Mouse (Mus musculus): ENCODE data around the gene Lingo3. TPM values are rescaled to one million over a fixed set of nuclear protein-coding genes. Genes with fewer than 3 reads are reported as not detected.

Gene Lingo3
- polyA plus RNA-seq, 1 experiment from 2014 or later: 0.12 TPM

DNA sequence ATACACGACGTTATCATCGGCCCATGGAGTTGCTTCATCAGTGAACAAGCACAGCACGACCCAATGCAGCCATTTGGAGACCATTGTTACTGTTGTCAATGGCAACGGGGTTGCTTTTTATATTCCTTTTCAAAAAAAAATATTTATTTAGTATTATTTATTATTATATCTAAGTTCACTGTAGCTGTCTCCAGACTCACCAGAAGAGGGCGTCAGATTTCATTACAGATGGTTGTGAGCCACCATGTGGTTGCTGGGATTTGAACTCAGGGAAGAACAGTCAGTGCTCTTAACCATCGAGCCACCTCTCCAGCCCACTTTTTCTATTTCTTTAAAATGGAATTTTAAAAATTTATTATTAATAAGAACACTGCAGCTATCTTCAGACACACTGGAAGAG lies 29.0 kb downstream of the Lingo3 start:
- Histone ChIP-seq H3K4me3 (ENCODE audit: low read depth, low read length) (no peak overlapping the region), H3K27ac (replicated peaks) (no peak overlapping the region), H3K4me2 (replicated peaks; ENCODE audit: low read depth) (no peak overlapping the region), H3K36me3 (ENCODE audit: control insufficient read depth, insufficient read depth, low read length) (no peaks in the 10 kb centered on the region), H3K4me1 (replicated peaks; ENCODE audit: control insufficient read depth, insufficient read depth) (no peaks in the 10 kb centered on the region), H3K27me3 (ENCODE audit: control insufficient read depth, insufficient read depth, low read length) (no peaks in the 10 kb centered on the region), H3K9ac (ENCODE audit: low read length) (no peak overlapping the region), H3K9me3 (ENCODE audit: control insufficient read depth, low read length) (no peaks in the 10 kb centered on the region)
- DNase-seq (ENCODE audit: low spot score): no peak
- TF ChIP-seq CTCF (IDR thresholded peaks at IDR 0.05; ENCODE audit: low read depth) (peak; percentile 25; the same call in 1 of the 2 replicates), EP300 (optimal IDR thresholded peaks at IDR 0.05) (no peak)
- 58% methylated on average over 7 of the region's 7 CpGs for WGBS
- ATAC-seq (ENCODE audit: low FRiP score, low TSS enrichment): no peak

DNA sequence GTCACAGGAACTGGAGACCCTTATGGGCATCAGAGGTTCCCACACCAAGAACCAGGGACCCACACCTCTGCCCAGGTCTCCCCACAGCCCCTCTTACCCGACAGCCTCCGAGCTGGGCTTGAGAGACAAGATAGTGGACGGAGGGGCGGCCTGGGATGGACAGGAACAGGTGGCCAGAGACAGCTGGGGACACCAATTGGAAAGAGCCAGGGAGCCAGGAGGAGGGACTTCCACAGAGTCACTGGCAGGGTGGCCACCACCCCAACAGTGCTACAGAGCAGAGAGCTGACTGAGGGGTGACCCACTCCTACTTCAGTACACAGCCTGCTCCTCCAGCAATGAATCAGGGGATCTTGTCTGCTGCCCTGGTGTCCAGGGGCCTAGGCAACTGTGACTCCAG lies 30.5 kb downstream of the Lingo3 start, which contains the start of gene Jsrp1:
Gene Jsrp1 (minus strand): TSS at position 133 of the 400 bp plus-strand sequence.
- 76% methylated on average over 4 of the region's 4 CpGs for WGBS
- Histone ChIP-seq H3K27me3 (ENCODE audit: control insufficient read depth, insufficient read depth, low read length) (no peaks in the 10 kb centered on the region), H3K4me1 (replicated peaks; ENCODE audit: control insufficient read depth, insufficient read depth) (no peaks in the 10 kb centered on the region), H3K27ac (replicated peaks) (no peak within 1 kb of the TSS), H3K36me3 (ENCODE audit: control insufficient read depth, insufficient read depth, low read length) (no peaks in the 10 kb centered on the region), H3K9ac (ENCODE audit: low read length) (no peak within 1 kb of the TSS), H3K4me2 (replicated peaks; ENCODE audit: low read depth) (no peak within 1 kb of the TSS), H3K9me3 (ENCODE audit: control insufficient read depth, low read length) (no peaks in the 10 kb centered on the region), H3K4me3 (ENCODE audit: low read depth, low read length) (no peak within 1 kb of the TSS)
- TF ChIP-seq EP300 (optimal IDR thresholded peaks at IDR 0.05) (no peak), CTCF (IDR thresholded peaks at IDR 0.05; ENCODE audit: low read depth) (no peak)
- DNase-seq (ENCODE audit: low spot score): no peak
- ATAC-seq (ENCODE audit: low FRiP score, low TSS enrichment): no peak; the same call in 1 of the 2 replicates

DNA sequence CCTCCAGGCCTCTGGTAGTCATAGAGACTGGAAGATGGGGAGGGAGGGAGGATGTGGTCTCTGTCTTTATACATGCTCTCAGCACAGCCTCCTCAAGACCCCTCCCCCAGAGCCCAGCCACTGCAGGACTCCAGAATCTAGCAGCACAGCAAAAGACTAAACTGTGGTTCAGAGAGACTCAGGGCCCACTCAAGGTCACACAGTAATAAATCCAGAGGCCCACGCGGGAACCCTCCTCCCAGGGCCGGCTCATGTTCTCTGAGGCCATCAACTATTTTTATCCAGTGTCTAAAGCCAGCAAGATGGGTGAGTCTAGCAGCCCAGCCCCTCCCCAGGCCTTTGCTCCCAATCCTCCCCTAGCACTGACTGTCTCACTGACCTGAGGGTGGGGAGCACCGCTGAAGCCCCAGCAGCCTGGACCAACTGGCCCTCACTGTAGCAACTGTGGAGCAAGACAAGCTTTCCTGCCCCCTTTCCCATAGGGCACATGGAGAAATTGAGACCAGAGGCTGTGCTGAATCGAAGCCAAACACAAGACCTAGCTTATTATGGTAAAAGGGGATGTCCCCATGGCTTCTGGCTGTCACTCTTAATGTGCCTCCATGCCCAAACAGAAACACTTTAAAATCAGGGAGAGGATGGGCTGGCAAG lies 31.3 kb downstream of the Lingo3 start:
- no peak for DNase-seq (ENCODE audit: low spot score)
- H3K9me3 ChIP-seq (ENCODE audit: control insufficient read depth, low read length): no peaks in the 10 kb centered on the region
- no peak for ATAC-seq (ENCODE audit: low FRiP score, low TSS enrichment)
- no peak overlapping the region for H3K4me3 ChIP-seq (ENCODE audit: low read depth, low read length)
- no peaks in the 10 kb centered on the region for H3K36me3 ChIP-seq (ENCODE audit: control insufficient read depth, insufficient read depth, low read length)
- no peak overlapping the region for H3K4me2 ChIP-seq (replicated peaks; ENCODE audit: low read depth)
- TF ChIP-seq CTCF (IDR thresholded peaks at IDR 0.05; ENCODE audit: low read depth) (no peak), EP300 (optimal IDR thresholded peaks at IDR 0.05) (no peak)
- 52% methylated on average over 5 of the region's 5 CpGs for WGBS
- H3K27ac ChIP-seq (replicated peaks): no peak overlapping the region
- H3K9ac ChIP-seq (ENCODE audit: low read length): no peak overlapping the region
- H3K27me3 ChIP-seq (ENCODE audit: control insufficient read depth, insufficient read depth, low read length): no peaks in the 10 kb centered on the region
- H3K4me1 ChIP-seq (replicated peaks; ENCODE audit: control insufficient read depth, insufficient read depth): no peaks in the 10 kb centered on the region

DNA sequence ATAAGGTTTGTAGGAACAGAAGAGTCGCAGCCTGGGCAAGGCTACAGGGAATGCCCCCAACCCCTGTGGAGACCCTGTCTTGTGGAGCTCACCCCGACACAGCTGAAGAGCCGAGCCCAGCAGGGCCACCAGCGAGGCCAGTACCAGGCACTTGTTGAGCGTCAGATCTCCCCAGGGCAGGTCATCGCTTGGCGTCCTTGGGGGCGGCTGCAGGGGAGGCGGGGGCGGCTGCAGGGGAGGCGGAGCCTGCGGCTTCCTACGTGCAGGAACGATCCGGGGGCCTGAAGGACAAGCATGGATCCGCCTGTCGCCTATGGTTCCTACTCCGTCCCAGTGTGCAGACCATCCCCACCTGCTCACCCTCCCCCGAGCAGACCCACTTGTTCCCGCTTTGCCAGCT lies 33.8 kb downstream of the Lingo3 start:
- Histone ChIP-seq H3K9me3 (ENCODE audit: control insufficient read depth, low read length) (no peaks in the 10 kb centered on the region), H3K9ac (ENCODE audit: low read length) (no peak overlapping the region), H3K27ac (replicated peaks) (no peak overlapping the region), H3K4me1 (replicated peaks; ENCODE audit: control insufficient read depth, insufficient read depth) (no peaks in the 10 kb centered on the region), H3K4me3 (ENCODE audit: low read depth, low read length) (no peak overlapping the region), H3K36me3 (ENCODE audit: control insufficient read depth, insufficient read depth, low read length) (no peaks in the 10 kb centered on the region), H3K4me2 (replicated peaks; ENCODE audit: low read depth) (no peak overlapping the region), H3K27me3 (ENCODE audit: control insufficient read depth, insufficient read depth, low read length) (no peaks in the 10 kb centered on the region)
- ATAC-seq (ENCODE audit: low FRiP score, low TSS enrichment): no peak
- DNase-seq (ENCODE audit: low spot score): no peak
- 13% methylated on average over 19 of the region's 20 CpGs for WGBS
- TF ChIP-seq EP300 (optimal IDR thresholded peaks at IDR 0.05) (no peak), CTCF (IDR thresholded peaks at IDR 0.05; ENCODE audit: low read depth) (no peak)

DNA sequence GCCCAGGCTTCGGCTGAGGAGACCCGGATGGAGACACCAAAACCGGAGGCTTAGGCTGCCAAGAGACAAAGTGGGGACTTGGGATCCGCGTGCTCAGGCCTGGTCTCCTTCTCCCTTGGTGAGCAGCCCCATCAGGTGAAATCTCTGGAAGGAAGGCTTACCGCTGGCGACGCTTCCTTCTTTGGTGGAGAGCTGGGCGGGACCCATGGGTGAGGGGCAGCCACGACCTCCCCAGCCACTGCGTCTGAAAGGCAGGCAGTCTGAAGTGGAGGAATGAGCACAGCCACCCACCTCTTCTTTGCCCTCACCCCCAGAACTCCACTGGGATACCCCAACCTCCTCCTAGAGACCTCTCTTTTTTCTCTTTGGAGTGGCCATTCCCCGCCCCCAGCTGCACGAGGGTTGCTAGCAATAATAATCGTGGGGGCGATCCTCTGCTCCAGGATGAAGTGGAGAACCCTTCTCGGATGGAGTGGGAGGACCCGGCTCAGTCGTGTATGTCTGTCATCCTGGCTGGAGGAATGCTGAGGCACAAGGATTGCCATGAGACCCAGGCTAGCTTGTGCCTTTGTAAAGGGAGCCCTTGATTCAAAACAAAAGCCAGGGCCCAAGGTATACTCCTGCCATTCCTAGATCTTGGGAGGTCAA lies 34.7 kb downstream of the Lingo3 start:
- 11% methylated on average over 13 of the region's 18 CpGs for WGBS
- Histone ChIP-seq H3K27ac (replicated peaks) (no peak overlapping the region), H3K27me3 (ENCODE audit: control insufficient read depth, insufficient read depth, low read length) (no peaks in the 10 kb centered on the region), H3K9ac (ENCODE audit: low read length) (no peak overlapping the region; the same call in 1 of the 2 replicates), H3K4me3 (ENCODE audit: low read depth, low read length) (no peak overlapping the region), H3K4me1 (replicated peaks; ENCODE audit: control insufficient read depth, insufficient read depth) (no peaks in the 10 kb centered on the region), H3K4me2 (replicated peaks; ENCODE audit: low read depth) (peak overlapping the region; percentile 21; the same call in 1 of the 2 replicates), H3K36me3 (ENCODE audit: control insufficient read depth, insufficient read depth, low read length) (0 out of 2 replicates have a peak, but pooled peaks cover 3% of the 10 kb centered on the region), H3K9me3 (ENCODE audit: control insufficient read depth, low read length) (no peaks in the 10 kb centered on the region)
- ATAC-seq (ENCODE audit: low FRiP score, low TSS enrichment) (no peak), DNase-seq (ENCODE audit: low spot score) (no peak)
- TF ChIP-seq CTCF (IDR thresholded peaks at IDR 0.05; ENCODE audit: low read depth): no peak
- TF ChIP-seq EP300 (optimal IDR thresholded peaks at IDR 0.05): no peak

Measured in stomach, postnatal 0 days (tissue).